Mouse (Mus musculus): ENCODE measurements around the gene Slc35c1. TPM values are rescaled to one million over a fixed set of nuclear protein-coding genes. Genes with fewer than 3 reads are reported as not detected.

The Slc35c1 gene
- polyA plus RNA-seq, 1 experiment: 7.6 TPM

DNA sequence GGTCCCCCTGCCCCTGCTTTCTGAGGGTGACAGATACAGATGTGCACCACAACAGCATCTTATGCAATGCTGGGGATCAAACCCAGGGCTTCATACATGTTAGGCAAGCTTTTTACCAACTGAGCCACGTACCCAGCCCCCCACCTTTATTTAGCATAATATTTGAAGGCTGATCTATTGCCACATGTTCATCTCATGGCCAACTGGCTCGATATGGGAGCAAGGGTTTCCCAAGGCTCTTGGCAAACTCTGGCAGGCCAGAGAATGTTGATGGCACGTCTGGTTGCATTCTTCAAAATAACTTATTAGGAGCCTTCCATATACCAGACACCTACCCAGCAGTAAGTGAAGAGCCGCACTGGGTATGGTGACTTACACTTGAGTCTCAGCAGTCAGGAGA lies 17.0 kb downstream of the Slc35c1 start:
- Histone ChIP-seq H3K9me3 (replicated peaks; ENCODE audit: control insufficient read depth, insufficient read depth, low read length, poor library complexity, severe bottlenecking) (no peaks in the 10 kb centered on the region), H3K4me3 (ENCODE audit: low read depth, low read length) (no peak overlapping the region), H3K4me1 (ENCODE audit: control insufficient read depth, insufficient read depth, low read length) (no peaks in the 10 kb centered on the region), H3K36me3 (ENCODE audit: control insufficient read depth, insufficient read depth, low read length, poor library complexity, severe bottlenecking) (no peaks in the 10 kb centered on the region), H3K9ac (ENCODE audit: low read depth, poor library complexity, severe bottlenecking) (no peak overlapping the region), H3K27me3 (ENCODE audit: control insufficient read depth, insufficient read depth, low read length, poor library complexity, severe bottlenecking) (no peaks in the 10 kb centered on the region), H3K27ac (ENCODE audit: insufficient read depth, low read length) (no peak overlapping the region)
- TF ChIP-seq CTCF (IDR thresholded peaks at IDR 0.05; ENCODE audit: low read depth, low read length) (no peak), POLR2A (IDR thresholded peaks at IDR 0.05; ENCODE audit: insufficient read depth, low read length) (no peak), EP300 (IDR thresholded peaks at IDR 0.05; ENCODE audit: insufficient read depth, low read depth, low read length) (no peak)

DNA sequence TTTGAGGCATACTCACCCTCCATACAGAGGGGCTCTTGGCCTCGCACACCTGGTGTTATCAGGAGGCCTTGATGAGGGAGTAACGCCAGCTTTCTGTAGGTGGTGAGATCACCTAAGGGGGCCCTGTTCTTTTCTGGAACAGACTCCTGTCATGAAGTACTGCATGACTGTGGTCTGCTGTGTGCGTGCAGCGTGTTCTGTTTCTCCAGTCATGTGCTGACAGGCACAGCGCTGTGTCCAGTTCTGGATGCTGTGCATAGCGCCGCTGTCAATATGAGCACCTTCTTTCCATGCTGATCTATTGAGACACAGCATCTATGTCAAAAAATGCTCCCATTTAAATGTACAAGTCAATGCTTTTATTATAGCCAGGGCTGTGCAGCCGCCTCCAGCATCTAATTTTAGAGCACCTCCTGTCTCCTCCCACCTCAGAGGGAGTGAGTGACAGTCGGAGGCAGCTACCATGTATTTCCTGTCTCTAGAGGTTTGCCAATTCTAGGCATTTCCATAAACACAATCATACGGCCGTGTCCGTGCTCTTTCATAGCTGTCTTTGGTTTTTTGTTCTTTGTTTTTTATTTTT lies 17.8 kb downstream of the Slc35c1 start:
- H3K27me3 ChIP-seq (ENCODE audit: control insufficient read depth, insufficient read depth, low read length, poor library complexity, severe bottlenecking): no peaks in the 10 kb centered on the region
- no peak overlapping the region for H3K9ac ChIP-seq (ENCODE audit: low read depth, poor library complexity, severe bottlenecking)
- H3K9me3 ChIP-seq (replicated peaks; ENCODE audit: control insufficient read depth, insufficient read depth, low read length, poor library complexity, severe bottlenecking): no peaks in the 10 kb centered on the region
- H3K4me3 ChIP-seq (ENCODE audit: low read depth, low read length): no peak overlapping the region
- H3K36me3 ChIP-seq (ENCODE audit: control insufficient read depth, insufficient read depth, low read length, poor library complexity, severe bottlenecking): no peaks in the 10 kb centered on the region
- H3K4me1 ChIP-seq (ENCODE audit: control insufficient read depth, insufficient read depth, low read length): no peaks in the 10 kb centered on the region
- H3K27ac ChIP-seq (ENCODE audit: insufficient read depth, low read length): no peak overlapping the region
- TF ChIP-seq CTCF (IDR thresholded peaks at IDR 0.05; ENCODE audit: low read depth, low read length) (no peak), POLR2A (IDR thresholded peaks at IDR 0.05; ENCODE audit: insufficient read depth, low read length) (no peak), EP300 (IDR thresholded peaks at IDR 0.05; ENCODE audit: insufficient read depth, low read depth, low read length) (no peak)

DNA sequence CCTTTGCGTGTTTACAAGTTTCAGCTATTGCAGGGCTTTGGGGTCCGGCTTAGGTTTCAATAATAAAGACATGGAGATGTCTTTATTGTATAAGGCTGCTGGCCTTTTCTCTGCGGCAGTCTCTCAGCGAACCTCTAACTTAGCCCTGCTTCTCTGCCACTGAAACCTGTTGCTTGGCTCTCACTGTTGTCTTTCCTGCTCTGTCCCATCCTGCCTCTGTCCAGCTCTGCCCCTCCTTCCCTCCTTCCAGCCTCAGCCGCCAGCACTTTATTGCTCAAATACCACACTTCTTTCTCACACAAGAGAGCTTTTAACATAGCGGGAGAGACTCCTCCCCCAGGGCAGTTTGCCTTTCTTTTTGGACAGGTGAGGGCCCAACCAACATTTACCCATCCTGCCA lies 19.9 kb downstream of the Slc35c1 start:
- Histone ChIP-seq H3K27ac (ENCODE audit: insufficient read depth, low read length) (no peak overlapping the region), H3K9ac (ENCODE audit: low read depth, poor library complexity, severe bottlenecking) (no peak overlapping the region), H3K4me1 (ENCODE audit: control insufficient read depth, insufficient read depth, low read length) (no peaks in the 10 kb centered on the region), H3K4me3 (ENCODE audit: low read depth, low read length) (no peak overlapping the region), H3K27me3 (ENCODE audit: control insufficient read depth, insufficient read depth, low read length, poor library complexity, severe bottlenecking) (no peaks in the 10 kb centered on the region), H3K9me3 (replicated peaks; ENCODE audit: control insufficient read depth, insufficient read depth, low read length, poor library complexity, severe bottlenecking) (no peaks in the 10 kb centered on the region), H3K36me3 (ENCODE audit: control insufficient read depth, insufficient read depth, low read length, poor library complexity, severe bottlenecking) (no peaks in the 10 kb centered on the region)
- TF ChIP-seq POLR2A (IDR thresholded peaks at IDR 0.05; ENCODE audit: insufficient read depth, low read length) (no peak), CTCF (IDR thresholded peaks at IDR 0.05; ENCODE audit: low read depth, low read length) (no peak), EP300 (IDR thresholded peaks at IDR 0.05; ENCODE audit: insufficient read depth, low read depth, low read length) (no peak)

DNA sequence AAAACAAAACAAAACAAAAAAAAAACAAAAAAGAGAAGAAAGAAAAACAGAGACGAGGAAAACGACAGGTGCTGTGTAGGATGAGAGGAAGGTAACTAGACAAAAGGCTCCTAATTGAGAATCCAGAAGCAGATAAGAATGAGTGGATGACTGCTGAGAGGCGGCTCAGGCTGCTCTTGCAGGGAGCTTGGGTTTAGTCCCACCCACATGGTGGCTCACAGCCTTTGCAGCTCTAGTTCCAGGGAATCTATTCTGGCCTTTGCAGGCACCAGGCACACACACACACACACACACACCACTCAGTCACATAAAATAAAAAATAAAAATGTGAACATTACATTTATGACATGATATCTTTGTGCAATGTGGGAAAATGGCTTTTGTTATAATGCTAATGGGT lies 21.8 kb downstream of the Slc35c1 start:
- Histone ChIP-seq H3K9ac (ENCODE audit: low read depth, poor library complexity, severe bottlenecking) (no peak overlapping the region), H3K9me3 (replicated peaks; ENCODE audit: control insufficient read depth, insufficient read depth, low read length, poor library complexity, severe bottlenecking) (no peaks in the 10 kb centered on the region), H3K4me1 (ENCODE audit: control insufficient read depth, insufficient read depth, low read length) (no peaks in the 10 kb centered on the region), H3K27me3 (ENCODE audit: control insufficient read depth, insufficient read depth, low read length, poor library complexity, severe bottlenecking) (no peaks in the 10 kb centered on the region), H3K4me3 (ENCODE audit: low read depth, low read length) (no peak overlapping the region), H3K36me3 (ENCODE audit: control insufficient read depth, insufficient read depth, low read length, poor library complexity, severe bottlenecking) (no peaks in the 10 kb centered on the region), H3K27ac (ENCODE audit: insufficient read depth, low read length) (no peak overlapping the region)
- TF ChIP-seq EP300 (IDR thresholded peaks at IDR 0.05; ENCODE audit: insufficient read depth, low read depth, low read length): no peak
- no peak for TF ChIP-seq POLR2A (IDR thresholded peaks at IDR 0.05; ENCODE audit: insufficient read depth, low read length)
- TF ChIP-seq CTCF (IDR thresholded peaks at IDR 0.05; ENCODE audit: low read depth, low read length): no peak

DNA sequence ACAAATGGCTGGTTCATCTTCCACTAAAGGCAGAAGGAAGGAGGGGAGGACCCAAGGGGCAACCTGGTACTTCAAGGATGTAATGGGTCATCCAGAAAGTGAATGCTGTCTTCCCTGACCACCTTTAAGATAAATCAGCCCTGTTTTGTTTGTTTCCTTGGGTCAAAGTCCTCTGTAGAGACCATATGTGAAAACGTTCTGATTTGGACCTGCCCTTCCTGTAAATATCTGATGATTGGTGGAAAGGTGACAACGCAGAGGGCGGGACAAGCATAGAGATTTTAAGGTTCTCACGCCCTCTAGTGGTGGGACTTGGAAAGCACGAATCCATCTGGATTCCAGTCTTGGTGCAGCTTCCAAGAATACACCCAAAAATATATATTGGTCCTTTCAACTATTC lies 22.5 kb downstream of the Slc35c1 start:
- H3K27me3 ChIP-seq (ENCODE audit: control insufficient read depth, insufficient read depth, low read length, poor library complexity, severe bottlenecking): no peaks in the 10 kb centered on the region
- H3K4me1 ChIP-seq (ENCODE audit: control insufficient read depth, insufficient read depth, low read length): no peaks in the 10 kb centered on the region
- TF ChIP-seq CTCF (IDR thresholded peaks at IDR 0.05; ENCODE audit: low read depth, low read length) (peak; percentile 51), POLR2A (IDR thresholded peaks at IDR 0.05; ENCODE audit: insufficient read depth, low read length) (no peak), EP300 (IDR thresholded peaks at IDR 0.05; ENCODE audit: insufficient read depth, low read depth, low read length) (no peak)
- no peak overlapping the region for H3K27ac ChIP-seq (ENCODE audit: insufficient read depth, low read length)
- no peaks in the 10 kb centered on the region for H3K9me3 ChIP-seq (replicated peaks; ENCODE audit: control insufficient read depth, insufficient read depth, low read length, poor library complexity, severe bottlenecking)
- H3K36me3 ChIP-seq (ENCODE audit: control insufficient read depth, insufficient read depth, low read length, poor library complexity, severe bottlenecking): no peaks in the 10 kb centered on the region
- no peak overlapping the region for H3K4me3 ChIP-seq (ENCODE audit: low read depth, low read length)
- H3K9ac ChIP-seq (ENCODE audit: low read depth, poor library complexity, severe bottlenecking): no peak overlapping the region

DNA sequence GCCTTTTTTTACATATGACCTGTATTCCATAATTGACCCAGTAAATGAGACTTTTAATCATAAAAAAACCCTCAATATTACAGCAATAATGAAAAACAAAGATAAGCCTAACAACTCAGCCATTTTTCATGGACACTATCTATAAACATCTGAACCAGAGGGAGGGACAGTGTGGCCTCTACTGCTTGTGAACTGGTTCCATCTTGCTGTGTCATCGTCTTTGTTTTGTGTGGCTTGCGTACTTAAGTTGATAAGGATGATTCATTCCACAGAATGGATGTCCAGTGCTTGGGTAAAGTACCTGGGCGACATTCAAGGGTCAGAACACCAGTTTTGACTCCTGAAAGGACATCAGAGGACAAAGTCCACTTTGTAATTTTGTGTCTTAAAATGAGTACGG lies 23.0 kb downstream of the Slc35c1 start:
- Histone ChIP-seq H3K4me3 (ENCODE audit: low read depth, low read length) (no peak overlapping the region), H3K27ac (ENCODE audit: insufficient read depth, low read length) (no peak overlapping the region), H3K9me3 (replicated peaks; ENCODE audit: control insufficient read depth, insufficient read depth, low read length, poor library complexity, severe bottlenecking) (no peaks in the 10 kb centered on the region), H3K4me1 (ENCODE audit: control insufficient read depth, insufficient read depth, low read length) (peaks cover 2% of the 10 kb centered on the region), H3K9ac (ENCODE audit: low read depth, poor library complexity, severe bottlenecking) (no peak overlapping the region), H3K27me3 (ENCODE audit: control insufficient read depth, insufficient read depth, low read length, poor library complexity, severe bottlenecking) (no peaks in the 10 kb centered on the region), H3K36me3 (ENCODE audit: control insufficient read depth, insufficient read depth, low read length, poor library complexity, severe bottlenecking) (no peaks in the 10 kb centered on the region)
- TF ChIP-seq POLR2A (IDR thresholded peaks at IDR 0.05; ENCODE audit: insufficient read depth, low read length): no peak
- no peak for TF ChIP-seq CTCF (IDR thresholded peaks at IDR 0.05; ENCODE audit: low read depth, low read length)
- no peak for TF ChIP-seq EP300 (IDR thresholded peaks at IDR 0.05; ENCODE audit: insufficient read depth, low read depth, low read length)
